Mouse (Mus musculus): ENCODE results near the gene Mrnip.
A peak's percentile ranks its signal among the peaks of the same experiment; 100 is the strongest.

The Mrnip gene

DNA sequence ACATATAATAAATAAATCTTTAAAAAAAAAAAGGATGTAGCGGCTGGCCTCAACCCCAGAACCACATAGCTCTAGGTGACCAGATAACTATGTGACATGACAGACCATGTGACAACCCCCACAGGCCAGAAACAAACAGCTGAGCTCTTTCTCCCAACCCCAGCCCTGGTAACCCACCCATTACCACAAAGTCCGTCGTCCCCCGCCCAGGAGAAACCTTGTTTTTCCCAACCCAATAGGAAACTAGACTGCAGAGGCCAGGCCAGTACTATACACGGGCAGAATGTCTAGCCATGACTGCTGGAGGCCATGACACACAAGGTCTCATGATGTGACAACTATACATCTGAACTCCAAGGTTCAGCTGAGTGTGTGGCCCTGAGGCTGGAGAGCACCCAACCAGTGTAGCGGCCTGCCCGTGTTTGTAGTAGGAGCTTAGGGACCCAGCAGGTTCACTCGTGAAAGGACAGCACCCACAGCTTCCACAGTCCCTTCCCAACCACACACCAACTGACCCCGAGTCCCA lies 29.1 kb downstream of the Mrnip start:
- no peak for DNase-seq (ENCODE audit: low read depth)

DNA sequence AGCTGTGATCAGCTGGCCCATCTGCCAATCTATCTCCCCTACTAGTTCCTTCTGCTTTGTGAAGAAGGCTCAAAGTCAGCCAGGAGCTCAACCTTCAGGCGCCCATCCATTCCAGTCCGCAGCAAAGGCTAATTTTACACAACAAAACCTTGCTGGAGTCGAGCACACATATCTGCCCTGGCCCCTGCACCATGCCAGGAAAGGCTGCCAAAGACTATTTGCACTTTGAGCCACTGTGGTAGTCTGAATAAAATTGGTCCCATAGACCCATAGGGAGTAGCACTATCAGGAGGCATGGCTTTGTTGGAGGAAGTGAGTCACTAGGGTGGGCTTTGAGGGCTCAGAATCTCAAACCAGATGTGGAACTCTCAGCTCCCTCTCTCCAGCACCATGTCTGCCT lies 31.2 kb downstream of the Mrnip start:
- DNase-seq (ENCODE audit: low read depth): no peak

DNA sequence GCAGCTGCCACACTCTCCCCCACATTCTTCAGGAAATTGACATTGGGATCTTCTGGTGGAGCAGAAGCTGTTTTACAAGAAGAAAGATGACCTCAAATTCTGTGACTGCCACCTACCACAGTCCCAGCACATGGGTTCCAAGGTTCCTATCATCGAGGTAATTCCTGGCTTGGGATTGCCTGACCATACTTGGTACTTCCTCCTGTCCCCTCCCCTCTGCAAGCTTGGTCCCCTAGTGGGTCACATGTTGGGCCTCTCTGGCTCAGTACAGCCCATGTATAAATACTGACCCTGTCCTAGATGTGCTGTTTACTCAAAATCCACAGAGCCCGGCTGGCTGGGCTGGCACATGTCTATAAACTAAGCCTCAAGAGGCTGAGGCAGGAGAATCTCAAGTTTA lies 31.8 kb downstream of the Mrnip start:
- DNase-seq (ENCODE audit: low read depth): no peak

DNA sequence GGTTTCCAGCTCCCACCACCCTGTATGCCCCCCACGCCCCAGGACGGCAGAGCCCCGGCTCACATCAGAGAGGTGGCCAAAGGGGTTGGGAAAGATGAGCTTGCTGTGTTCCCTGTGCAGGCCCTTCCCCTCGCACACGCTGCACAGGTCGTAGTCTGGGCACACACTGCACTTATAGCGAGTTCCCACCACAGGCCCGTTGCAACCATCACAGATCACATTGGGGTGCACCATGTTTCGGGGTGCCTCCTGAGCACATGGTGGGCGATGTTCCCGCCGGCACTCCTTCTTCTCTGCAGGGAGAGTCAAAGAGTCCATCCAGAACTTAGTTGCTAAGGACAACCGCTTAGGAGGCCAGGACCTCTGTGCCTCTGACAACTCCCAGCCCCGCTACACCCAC lies 33.1 kb downstream of the Mrnip start:
- no peak for DNase-seq (ENCODE audit: low read depth)

DNA sequence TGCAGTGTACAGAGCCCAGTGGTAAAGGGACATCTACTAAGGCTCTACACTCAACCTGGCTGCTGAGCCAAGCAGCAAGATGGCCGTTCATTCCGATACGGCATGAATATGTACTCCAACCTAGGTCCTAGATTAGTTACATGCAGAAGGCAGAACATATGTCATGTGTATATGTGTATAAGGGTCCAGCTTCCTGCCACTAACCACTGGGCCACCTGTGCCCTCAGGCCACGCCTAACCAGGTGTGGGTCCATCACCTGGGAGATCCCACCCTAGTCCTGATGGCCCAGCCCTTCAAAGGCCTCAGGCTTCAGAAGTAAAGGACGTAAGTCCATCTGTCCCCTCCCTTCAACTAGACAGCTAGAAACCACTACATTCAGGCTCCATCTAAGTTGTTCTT lies 33.8 kb downstream of the Mrnip start:
- no peak for DNase-seq (ENCODE audit: low read depth)

DNA sequence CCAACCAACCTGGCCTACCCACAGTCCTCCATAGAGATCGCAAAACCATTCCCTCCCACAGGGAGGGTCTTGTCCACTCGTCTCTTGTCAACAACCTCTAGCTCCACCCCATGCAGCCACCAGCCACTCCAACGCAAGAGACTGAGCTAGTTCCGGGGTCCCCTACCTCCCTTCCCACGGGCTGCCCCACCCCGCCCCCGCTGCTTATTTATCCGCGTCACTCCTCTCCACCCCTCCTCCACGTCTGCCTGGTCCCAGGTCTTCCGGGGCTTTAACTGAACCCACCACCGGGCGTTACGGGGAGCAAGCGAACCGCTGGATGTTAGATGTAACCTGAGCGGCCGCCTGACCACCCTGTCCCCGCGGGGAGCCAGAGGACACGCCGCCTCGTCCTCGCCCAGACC lies 35.9 kb downstream of the Mrnip start:
- peak; percentile 96 for DNase-seq (ENCODE audit: low read depth)

DNA sequence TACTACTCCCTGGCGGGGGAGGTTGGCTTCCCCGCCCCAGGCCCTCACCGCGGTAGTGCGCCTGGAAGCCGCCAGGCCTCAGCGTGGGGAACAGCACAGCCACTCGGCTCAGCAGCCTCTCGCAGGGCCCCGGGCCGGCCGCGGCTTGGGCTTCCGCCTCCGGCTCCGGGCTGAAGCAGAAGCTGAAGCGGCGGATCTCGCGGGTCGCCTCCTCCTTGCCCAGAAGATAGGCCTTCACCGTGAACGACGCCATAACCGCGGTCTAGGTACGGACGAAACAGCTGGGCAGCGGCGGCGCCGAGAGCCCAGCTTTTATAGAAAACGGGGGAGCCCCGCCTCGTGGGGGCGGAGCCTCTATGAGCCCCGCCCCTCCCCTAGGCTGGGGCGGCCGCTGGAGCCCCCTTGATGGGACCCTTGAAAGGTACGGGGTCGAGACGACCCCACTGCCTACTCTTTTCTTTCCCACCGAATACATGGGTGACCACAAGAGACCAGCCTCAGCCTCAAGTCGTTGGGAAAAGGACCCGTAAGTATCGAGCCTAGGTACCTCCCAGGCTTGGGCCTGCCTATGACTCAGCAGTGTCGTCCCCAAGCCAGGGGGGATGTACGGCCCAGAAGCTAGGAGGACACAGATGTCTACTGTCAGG lies 36.4 kb downstream of the Mrnip start, which contains the start of the genes Sqstm1 and Mgat4b:
TSS of gene Sqstm1 (minus strand) at position 323 of the 647 bp plus-strand sequence.
TSS of gene Mgat4b (plus strand) at position 386 of the 647 bp plus-strand sequence.
- DNase-seq (ENCODE audit: low read depth): peak; percentile 89

DNA sequence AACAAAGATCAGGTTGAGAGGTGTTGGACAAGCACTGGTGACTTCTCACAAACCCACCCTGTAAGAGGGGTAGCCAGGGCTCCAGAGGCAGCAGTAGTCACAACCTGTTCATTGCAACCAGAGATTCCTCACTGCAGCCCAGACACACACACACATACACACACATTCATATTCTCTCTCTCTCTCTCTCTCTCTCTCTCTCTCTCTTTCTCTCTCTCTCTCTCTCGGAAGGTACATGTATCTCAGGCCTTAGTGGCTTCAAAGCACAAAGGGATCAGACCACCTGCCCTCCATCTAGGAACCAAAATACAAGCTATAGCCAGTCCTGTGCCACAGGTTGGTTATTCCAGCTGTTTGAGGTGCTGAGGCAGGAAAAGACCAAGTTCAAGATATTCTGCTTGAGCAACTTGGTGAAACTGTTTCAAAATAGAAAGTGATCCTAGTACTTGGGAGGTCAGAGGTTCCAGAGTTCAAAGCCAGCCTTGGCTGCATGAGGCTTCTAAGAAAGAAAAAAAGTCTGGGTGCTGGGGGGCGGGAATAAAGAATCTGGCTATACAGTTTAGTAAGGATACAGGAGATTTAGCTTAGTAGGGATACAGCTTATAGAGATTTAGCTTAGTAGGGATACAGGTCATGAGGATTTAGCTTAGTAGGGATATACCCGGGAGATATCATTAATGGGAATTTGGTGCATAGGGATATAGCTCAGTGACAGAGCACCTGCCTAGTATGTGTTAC lies 37.2 kb downstream of the Mrnip start:
- peak; percentile 50 for DNase-seq (ENCODE audit: low read depth)

DNA sequence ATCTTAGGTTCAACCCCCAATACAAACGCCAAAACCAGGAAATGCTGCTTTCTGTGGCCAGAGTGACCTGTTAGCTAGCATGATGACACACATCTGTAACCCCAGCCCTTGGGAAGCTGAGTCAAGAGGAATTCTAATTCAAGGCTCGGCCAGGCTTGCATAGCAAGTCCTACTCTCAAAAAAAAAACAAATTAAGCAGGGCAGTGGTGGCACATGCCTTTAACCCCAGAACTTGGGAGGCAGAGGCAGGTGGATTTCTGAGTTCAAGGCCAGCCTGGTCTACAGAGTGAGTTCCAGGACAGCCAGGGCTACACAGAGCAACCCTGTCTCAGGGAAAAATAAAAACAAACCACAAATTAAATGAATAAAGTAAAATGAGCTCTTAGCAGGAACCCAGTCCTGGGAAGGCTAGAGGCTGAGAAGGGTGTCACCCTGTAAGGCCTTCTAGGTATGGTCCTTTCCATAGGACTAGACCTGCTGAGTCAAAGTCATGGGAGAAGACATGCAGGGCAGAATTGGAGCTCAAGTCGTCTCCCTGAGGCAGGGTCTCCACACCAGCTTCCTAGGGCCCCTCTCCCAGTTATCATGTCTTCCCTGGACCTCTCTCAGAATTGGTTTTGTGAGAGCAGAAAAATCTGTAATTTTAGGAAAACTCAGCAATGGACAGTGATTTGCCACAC lies 38.0 kb downstream of the Mrnip start:
- no peak for DNase-seq (ENCODE audit: low read depth)

DNA sequence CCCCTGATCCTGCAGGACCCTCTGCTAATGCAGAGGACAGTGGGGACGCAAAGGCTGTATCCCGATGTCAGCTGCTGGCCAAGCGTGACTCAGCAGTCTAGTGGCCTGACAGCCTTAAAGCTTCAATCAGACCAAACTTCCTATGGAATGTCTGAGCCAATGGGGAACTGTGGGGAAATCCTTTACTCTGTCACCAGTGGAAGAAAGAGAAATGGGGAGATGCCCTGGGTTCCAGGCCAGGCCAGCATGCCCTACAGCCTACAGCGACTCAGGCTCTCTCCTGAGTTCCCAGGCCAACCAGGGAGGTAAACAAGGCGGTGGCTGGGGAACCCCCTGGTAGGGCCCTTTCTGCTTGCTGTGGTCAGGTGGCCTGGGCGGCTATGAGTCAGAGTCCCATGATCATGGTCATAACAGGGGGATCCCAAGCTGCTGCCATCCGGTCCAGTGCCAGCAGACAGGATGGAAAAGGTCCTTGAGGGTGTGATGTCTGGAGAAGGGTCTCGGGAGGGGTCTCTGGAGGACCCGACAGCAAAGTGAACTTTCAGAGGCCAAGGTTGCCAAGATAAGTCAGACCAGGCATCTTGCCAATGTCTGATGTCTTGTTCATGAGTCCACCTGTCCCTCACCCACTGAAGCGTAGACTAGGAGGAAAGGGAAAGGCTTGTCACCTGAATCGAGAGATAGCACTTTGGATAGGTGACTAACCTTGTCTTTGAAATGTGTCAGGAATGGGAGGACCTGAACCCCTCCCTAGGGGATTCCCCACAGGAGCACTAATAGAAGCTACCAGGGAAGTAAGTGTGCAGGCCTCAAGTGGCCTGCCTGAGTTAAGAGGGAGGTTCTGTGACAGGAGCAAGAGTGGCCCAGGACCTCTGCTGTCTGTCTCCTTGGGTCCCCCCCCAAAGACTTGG lies 38.9 kb downstream of the Mrnip start:
- peak; percentile 83 for DNase-seq (ENCODE audit: low read depth)

DNA sequence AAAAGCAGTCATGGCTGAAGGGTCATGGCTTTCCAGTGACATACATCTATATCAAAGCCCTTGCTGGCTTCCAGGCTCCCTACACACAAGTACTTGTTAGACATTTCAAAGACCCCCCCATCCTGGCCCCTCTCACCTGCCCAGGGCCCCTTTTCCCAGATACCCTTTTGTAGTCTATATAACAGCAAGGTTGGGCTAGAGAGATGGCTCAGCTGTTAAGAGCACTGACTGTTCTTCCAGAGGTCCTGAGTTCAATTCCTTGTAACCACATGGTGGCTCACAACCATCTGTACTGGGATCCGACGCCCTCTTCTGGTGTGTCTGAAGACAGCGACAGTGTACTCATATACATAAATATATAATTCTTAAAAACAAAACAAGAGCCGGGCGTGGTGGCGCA lies 40.4 kb downstream of the Mrnip start:
- DNase-seq (ENCODE audit: low read depth): no peak

DNA sequence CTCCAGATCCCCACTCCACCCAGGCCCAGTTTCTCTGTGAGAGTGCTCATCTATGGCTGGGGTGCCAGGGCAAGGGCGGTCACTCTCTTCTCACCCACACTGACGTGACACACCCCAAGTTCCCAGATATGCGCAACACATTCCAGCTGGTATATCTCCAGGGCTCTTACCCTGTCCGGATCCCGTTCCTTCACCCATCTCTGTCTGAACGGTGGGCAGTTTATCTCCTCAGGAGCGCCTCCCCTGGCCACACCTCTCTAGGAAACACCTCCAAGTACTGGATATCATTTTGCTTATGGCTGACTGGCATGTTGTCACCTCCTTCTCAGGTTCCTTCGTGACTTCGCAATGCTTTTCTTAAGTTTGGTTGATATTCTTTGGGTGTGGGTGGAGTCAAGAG lies 41.4 kb downstream of the Mrnip start:
- no peak for DNase-seq (ENCODE audit: low read depth)

DNA sequence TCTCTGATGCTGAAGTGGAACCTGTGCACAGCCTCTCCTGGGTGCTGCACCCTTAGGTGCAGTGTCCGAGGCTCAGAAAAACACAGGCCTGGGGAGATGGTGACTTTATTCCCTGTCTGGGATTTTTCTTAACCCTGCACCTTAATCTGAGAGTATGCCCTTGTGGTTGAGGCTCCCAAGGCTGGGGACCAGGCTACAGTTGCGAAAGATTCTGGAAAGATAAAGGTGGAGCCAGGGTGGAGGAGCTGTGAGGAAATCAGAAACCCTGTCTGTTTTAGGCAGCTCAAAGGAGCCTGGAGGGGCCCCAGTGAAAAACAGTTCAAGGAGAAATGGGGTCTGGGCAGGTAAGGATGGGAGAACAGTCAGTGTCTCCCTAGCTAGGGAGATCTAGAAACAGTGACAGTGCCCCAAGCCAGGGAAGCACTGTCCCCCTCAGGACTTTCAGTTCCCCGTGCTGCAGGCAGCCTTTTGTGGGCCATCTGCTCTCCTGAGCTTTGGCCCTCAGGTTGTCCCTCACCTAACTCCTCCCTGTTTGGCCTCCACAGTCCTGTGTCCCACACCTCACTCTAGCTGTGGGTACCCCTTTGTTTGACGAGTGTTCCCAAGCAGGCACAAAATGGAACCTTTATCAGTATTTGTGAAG lies 42.6 kb downstream of the Mrnip start:
- no peak for DNase-seq (ENCODE audit: low read depth)

DNA sequence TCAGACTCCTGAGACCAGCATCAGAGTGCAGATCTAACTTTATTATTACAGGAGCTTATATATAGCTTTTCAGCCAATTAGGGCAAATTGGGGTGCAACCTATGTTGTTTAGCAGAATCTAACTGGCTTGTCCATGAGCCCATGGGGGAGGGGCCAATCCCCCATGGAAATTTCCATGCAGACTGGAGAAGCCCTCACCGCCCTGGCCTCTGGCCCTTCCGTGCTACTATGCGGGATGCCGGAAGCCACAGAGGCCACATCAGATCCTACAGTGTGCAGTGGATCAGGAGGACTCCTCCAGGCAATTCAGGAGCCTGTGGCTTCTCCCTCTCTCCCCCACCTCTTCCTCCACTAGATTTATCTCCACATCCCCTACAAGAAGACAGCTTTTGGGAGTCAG lies 43.6 kb downstream of the Mrnip start:
- no peak for DNase-seq (ENCODE audit: low read depth)

DNA sequence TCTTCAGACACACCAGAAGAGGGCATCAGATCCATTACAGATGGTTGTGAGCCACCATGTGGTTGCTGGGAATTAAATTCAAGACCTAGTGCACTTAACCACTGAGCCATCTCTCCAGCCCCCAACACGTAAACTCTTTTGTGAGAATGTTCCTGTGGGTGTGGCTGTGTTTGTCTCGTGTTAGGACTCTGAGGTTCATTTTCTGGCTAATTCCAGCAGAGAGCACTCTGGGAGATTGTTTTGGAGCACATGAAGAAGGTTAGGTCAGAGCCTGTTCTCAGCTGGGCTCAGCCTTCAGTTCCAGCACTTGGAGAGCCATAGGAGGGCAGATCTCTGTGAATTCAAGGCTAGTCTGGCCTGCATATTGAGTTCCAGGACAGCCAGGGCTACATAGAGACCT lies 45.6 kb downstream of the Mrnip start:
- DNase-seq (ENCODE audit: low read depth): no peak

DNA sequence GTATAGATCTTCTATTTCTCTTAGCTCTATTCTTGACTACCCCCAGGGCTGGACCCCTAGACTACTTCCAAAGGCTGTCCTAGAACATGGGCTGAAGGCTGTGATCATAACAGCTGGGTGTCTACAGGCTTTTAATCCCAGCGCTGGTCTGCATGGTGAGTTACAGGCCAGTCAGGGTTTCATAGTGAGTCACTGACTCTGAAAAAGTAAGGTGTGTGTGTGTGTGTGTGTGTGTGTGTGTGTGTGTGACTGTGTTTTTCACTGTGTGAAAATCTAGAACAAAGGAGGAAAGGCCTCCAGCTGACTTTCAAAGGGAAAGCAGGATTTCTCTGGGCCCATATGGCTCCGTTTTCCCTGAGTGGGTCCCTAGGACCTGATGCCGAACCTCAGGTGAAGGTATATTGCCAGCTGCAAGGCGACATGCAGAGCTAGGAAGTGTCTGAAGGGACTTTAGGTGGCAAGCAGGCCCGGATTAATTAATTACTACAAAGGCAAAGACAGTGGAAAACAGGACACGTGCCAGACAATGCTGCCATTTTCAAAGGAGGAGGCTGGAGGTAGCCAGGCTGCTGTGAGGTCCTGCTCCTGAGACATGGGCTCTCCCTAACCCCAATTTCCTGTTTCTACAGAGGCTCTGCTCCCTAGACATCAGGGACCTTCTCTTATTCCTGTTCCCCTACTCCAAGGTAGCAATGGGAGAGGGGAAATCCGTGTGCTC lies 48.5 kb downstream of the Mrnip start:
- no peak for DNase-seq (ENCODE audit: low read depth)

DNA sequence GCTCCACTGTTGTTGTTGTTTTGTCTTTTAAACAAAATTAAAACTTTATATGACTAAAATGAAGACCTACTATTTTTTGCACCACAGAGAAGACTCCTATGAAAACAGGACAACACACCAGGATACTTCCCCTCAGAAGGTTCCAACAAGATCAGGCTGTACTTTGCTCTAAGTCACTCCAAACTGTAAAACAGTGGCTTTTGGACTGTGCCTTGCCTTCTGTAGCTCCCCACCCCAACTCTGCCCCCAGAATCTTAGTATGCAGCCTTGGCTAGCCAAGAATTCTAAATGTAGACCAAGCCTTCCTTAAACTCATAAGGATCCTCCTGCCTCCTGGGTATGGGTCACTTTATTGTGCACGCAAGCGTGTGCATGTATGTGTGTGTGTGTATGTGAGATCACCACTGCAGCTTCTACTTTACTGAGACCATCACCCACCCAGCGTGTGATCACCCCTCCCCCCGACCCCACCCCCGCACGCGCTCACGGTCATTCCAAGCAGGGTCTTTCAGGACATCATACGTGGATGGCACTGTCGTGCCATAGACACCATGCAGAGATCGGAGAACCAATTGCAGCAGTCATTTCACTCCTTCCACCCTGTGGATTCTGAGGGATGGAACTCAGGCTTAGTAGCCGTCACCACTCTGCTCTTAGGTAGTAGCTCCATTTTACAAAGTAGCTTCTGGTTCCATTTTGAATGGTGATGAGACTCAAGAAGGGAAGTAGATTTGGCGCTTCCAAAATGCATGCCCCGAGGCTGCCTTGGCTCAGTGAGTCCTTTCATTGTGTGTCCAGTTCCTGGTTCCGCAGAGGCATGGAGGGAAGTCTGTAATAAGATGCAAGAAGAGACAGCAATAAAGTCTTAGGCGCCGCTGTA lies 49.8 kb downstream of the Mrnip start:
- DNase-seq (ENCODE audit: low read depth): no peak

DNA sequence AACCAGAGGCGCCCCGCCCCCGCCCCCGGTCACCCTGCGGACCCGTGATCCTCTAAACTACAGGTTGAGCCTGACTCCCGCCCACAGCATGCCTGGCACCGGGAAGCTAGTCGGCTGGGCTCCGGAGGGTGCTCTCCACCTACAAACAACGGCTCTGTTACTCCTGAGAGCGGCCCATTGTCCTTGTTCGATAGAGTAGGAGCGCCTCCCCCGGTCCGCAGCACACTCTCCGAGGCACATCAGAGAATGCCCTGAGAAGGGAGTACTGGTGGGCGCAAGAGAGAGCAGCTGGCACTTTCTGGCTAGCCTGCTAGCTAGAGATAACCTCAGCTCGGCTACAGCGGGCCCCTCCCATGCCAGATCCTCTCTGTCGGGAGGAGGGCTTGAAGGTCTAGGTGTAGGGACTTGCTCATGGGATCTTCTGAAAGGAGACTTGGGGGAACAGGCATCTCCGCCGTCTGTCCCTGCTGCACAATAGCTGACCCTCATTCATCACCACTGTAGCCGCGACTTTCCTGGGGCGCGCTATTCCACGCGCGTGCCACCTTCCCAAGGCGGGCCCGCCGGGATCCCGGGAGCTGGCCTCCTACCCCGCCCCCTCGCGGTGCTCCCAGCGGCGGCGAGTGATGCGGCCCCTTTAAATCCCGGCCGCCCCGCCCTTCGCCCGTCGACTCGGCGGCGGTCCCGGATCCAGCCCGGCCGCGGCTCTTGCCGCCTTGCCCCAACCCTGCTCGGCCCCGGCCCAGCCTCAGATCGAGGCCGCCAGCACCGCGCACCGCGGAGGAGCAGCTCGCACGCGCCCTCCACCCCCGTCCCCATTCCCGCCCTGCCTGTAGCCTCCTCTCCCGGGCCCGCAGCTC lies 50.7 kb downstream of the Mrnip start:
- DNase-seq (ENCODE audit: low read depth): peak; percentile 74
